Mouse (Mus musculus) neural tube, embryonic 10.5 days (tissue): ENCODE measurements around the gene Epsti1.

Source experiments
- DNase-seq: peaks from one replicate; pipeline ENCODE4 v3.0.0-alpha.2; 2017; ENCODE audit warnings: low spot score; ENCODE audit errors: extremely low spot score

The Epsti1 gene

GRCm38 (mm10) chr14:78015540-78016321, 111.7 kb downstream of the Epsti1 start:
- DNase-seq, result no peak

DNA sequence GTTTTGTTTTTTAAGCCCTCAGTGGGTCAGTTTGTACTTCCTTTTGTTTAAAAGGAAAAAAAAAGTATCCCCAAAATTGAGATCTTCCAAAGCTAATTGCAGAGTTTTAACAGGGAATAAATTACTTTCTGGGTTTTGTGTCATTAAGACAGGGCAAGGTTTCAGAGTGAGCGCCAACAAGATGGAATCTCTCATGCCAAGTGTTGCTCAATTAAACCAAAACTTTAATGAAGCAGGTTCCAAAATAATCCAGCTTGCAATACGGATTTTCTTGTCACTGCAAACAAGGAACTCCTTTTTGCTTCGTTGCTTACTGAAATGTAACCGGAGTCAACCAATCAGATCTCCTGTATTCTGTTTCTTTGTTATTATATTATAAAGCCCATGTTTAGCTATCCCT, 112.4 kb downstream of the Epsti1 start:
- DNase-seq, result no peak

GRCm38 (mm10) chr14:78019935-78020334, 115.9 kb downstream of the Epsti1 start:
- DNase-seq, result no peak

GRCm38 (mm10) chr14:78038876-78039275, 134.8 kb downstream of the Epsti1 start:
- no peak for DNase-seq

DNA sequence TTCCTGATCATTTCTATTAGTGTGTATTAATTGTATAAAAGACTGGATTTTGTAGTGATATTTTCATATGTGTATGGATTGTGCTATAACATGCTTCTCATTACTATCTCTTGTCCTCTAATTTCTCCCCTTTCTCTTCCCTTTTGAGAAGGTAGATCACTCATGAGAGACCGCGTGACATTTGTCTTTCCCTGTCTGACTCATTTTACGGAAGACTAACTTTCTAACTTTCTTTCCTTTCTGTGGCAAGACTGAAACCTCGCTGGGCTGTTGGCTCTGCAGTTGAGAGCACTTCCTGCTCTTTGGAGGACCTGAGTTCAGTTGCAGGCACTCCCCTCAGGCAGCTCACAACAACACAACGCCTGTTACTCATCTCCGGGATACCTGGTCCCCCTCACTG, 136.6 kb downstream of the Epsti1 start:
- no peak for DNase-seq

DNA sequence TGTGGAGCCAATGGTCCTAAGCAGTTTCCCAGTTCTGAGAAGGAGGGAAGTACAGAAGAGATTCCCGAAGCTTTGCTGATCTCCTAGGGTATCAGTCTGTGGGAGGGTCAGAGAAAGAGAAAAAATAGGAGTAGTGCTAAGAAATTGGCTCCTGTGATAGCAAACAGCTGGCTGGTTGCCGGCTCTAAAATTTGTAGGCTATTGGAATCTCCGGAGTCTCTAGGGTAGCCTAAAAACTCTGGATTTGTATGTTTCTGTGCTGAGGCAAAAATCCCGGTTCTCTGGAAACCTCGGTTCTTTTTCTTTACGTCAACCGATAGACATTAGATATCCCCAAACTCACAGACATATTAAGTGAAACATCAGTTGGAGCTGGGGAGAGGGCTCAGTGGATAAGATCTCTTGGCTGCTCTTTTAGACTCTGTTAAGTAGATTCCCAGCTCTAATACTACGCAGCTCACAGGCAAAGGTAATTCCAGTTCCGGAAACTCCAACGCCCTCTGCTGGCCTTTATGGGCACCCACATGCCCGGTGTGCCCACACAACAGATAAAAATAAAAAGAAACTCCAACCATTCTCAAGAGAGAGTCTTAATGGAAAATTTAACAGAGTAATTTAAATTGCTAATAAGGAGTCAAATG, 138.0 kb downstream of the Epsti1 start:
- DNase-seq, result no peak

DNA sequence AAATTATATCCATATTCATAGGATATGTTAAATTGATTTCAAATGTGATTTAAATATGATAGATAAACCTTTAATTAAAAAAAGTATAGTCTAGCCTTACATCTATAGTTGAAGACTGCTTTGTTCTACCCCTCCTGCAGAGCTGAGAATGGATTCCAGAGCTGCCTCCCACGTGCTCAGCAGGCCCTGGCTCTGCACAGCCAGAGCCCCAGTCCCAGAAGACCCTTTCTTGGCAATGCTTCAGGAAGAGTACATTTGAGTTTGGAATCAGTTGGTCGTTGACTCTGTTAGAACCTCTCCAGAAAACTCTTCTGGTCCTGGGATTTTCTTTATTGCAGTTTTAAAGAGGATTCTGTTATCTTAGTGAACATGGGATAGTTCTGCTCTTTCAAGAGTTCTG, 139.0 kb downstream of the Epsti1 start:
- DNase-seq, result no peak

- DNase-seq, result no peak
Observed at GRCm38 (mm10) chr14:78048258-78048657, 144.2 kb downstream of the Epsti1 start.

DNA sequence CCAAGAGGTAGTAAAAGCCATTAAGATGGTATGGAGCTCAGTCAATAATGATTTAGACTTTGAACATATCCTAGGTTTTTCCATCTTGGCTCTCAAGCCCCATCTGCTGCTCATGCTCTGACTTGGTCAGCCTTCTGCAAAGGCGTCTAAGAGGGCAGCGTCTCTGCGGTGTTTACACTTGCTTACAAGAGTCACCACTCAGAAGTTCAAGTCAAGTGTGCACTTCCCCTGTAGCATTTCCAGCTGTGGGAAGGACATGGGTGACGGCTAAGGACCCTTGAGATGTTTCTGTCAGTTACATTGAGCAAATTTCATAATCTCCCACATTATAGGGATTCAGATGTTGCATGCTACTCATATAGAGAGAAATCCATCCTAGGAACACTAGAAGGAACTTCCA, 144.6 kb downstream of the Epsti1 start:
- no peak for DNase-seq
